ENCODE assay signal across 21 mouse cellular contexts in the genomic region with DNA sequence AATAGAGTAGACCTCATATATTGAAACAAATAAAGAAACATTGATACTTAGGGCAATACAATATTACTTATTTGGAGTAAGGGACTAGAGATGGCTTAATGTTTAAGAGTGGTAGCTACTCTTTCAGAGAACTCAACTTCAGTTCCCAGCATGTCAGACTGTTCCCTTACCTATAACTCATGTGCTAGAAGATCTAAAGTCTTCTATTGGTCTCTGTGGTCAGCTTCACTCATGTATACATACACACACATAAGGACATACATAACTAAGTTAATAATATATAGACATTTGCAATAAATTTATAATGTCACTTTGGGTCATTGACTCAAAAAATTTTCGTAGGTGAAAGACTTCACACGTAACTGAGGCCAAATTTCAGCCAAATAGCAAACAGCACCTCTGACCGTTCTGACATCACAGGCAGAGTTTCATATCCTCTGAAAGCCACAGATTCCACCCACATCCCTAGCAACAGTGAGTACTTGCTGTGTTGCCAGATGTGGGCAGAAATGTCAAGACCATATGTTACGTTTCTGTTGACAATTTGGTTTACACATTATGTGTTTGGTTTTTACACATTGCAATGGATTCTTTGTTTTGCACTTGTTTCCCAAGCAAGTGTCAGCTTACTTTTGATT. TPM values are rescaled to one million over a fixed set of nuclear protein-coding genes. Genes with fewer than 3 reads are reported as not detected.
DNase-seq lines count a peak whose midpoint lies in the region; ATAC-seq and TF ChIP-seq lines count a peak whose summit lies in the region.
"Had no signal": no experiment of that assay in that cellular context is flagged by ENCODE, and none has a peak within 500 bp of the region (broad histone marks: within the 10 kb centered on the region; RNA-seq: fewer than 3 reads in every experiment).

No protein-coding gene starts in this region.

- H3K27ac ChIP-seq in lung, postnatal 0 days (ENCODE audit: low read length): no peak overlapping the region
- H3K27ac ChIP-seq in CH12.LX (ENCODE audit: insufficient read depth, low read depth): no peak overlapping the region
- H3K27ac ChIP-seq in midbrain, embryonic 15.5 days: no peak overlapping the region
- H3K27ac ChIP-seq: gastrocnemius, adult 2 months; hindbrain, postnatal 0 days; limb, embryonic 10.5 days; liver, embryonic 14.5 days; midbrain, embryonic 12.5 days had no signal

- H3K27me3 ChIP-seq in lung, postnatal 0 days (replicated peaks; ENCODE audit: insufficient read depth, low read length): no peaks in the 10 kb centered on the region
- no peaks in the 10 kb centered on the region for H3K27me3 ChIP-seq in CH12.LX (replicated peaks)
- H3K27me3 ChIP-seq in midbrain, embryonic 15.5 days (replicated peaks): no peaks in the 10 kb centered on the region
- H3K27me3 ChIP-seq: midbrain, embryonic 12.5 days had no signal

- H3K4me3 ChIP-seq in lung, postnatal 0 days (ENCODE audit: low read depth, low read length): no peak overlapping the region
- H3K4me3 ChIP-seq in CH12.LX (replicated peaks in 1 of 3; ENCODE audit: low read depth in 2 of 3, low read length in 2 of 3, poor library complexity in 1 of 3): no peak overlapping the region
- no peak overlapping the region for H3K4me3 ChIP-seq in midbrain, embryonic 15.5 days
- H3K4me3 ChIP-seq: gastrocnemius, adult 2 months; limb, embryonic 10.5 days; midbrain, embryonic 12.5 days had no signal

- no peak for TF ChIP-seq POLR2A in CH12.LX (IDR thresholded peaks at IDR 0.05; ENCODE audit: low read depth, low read length)

- H3K36me3 ChIP-seq in lung, postnatal 0 days (ENCODE audit: insufficient read depth, low read length): no peaks in the 10 kb centered on the region
- H3K36me3 ChIP-seq in CH12.LX (replicated peaks in 1 of 2; ENCODE audit: control insufficient read depth in 1 of 2, insufficient read depth in 1 of 2, low read length in 1 of 2): no peaks in the 10 kb centered on the region
- H3K36me3 ChIP-seq in midbrain, embryonic 15.5 days (replicated peaks): no peaks in the 10 kb centered on the region
- H3K36me3 ChIP-seq: limb, embryonic 10.5 days; midbrain, embryonic 12.5 days had no signal

- TF ChIP-seq EP300 in lung, postnatal 0 days (IDR thresholded peaks at IDR 0.05): no peak
- TF ChIP-seq EP300 in CH12.LX (IDR thresholded peaks at IDR 0.05; ENCODE audit: low read length): peak; percentile 47

- in situ Hi-C loops in CH12.LX (cut with MboI; ENCODE audit: low pct_ligation_motif_present, low pct_unique_long_range_greater_than_20kb, low sequenced_read_pairs): no loop called here

- no peaks in the 10 kb centered on the region for H3K79me2 ChIP-seq in CH12.LX (replicated peaks; ENCODE audit: control insufficient read depth, extremely low read depth, insufficient read depth, poor library complexity, severe bottlenecking)

- H3K9ac ChIP-seq in lung, postnatal 0 days (replicated peaks; ENCODE audit: low read depth): no peak overlapping the region
- no peak overlapping the region for H3K9ac ChIP-seq in CH12.LX (ENCODE audit: insufficient read depth, low read depth)
- no peak overlapping the region for H3K9ac ChIP-seq in midbrain, embryonic 15.5 days
- H3K9ac ChIP-seq: forebrain, postnatal 0 days; liver, embryonic 14.5 days; midbrain, embryonic 12.5 days had no signal

- TF ChIP-seq RAD21 in CH12.LX (IDR thresholded peaks at IDR 0.05; ENCODE audit: low read depth, low read length): no peak

- DNase-seq in lung, postnatal 25 days (ENCODE audit: low spot score): peak; percentile 4
- no peak for DNase-seq in lung, postnatal 0 days (ENCODE audit: low spot score)
- peak; percentile 59 for DNase-seq in CH12.LX (ENCODE audit: extremely low read depth)
- DNase-seq in skeletal muscle tissue, adult 2 months (ENCODE audit: low read depth, low spot score): peak; percentile 21
- DNase-seq in layer of hippocampus, adult 9-10 months (ENCODE audit: low spot score): no peak
- DNase-seq: adrenal gland, postnatal 14 days; cerebellum, postnatal 10 days; forebrain, postnatal 0 days; gastrocnemius, adult 2 months; kidney, adult 8-10 months; lung, postnatal 10 days had no signal

- 68% methylated on average over 4 of the region's 4 CpGs for WGBS in lung, postnatal 0 days
- WGBS in midbrain, embryonic 15.5 days: 87% methylated on average over 4 of the region's 4 CpGs

- H3K4me2 ChIP-seq in lung, postnatal 0 days (replicated peaks; ENCODE audit: low read depth, low read length): no peak overlapping the region
- no peak overlapping the region for H3K4me2 ChIP-seq in CH12.LX (ENCODE audit: insufficient read depth, low read depth, poor library complexity, severe bottlenecking)
- H3K4me2 ChIP-seq in midbrain, embryonic 15.5 days: no peak overlapping the region
- H3K4me2 ChIP-seq: midbrain, embryonic 12.5 days had no signal

- no peak for ATAC-seq in lung, postnatal 0 days
- ATAC-seq in hematopoietic stem cell, adult 5-6 weeks (replicated peaks in 1 of 2; ENCODE audit: insufficient read depth in 1 of 2, low FRiP score in 2 of 2, low TSS enrichment in 1 of 2, low read depth in 1 of 2, poor library complexity in 2 of 2, severe bottlenecking in 2 of 2): peak; percentile 100
- no peak for ATAC-seq in midbrain, embryonic 15.5 days (replicated peaks)
- ATAC-seq: forebrain, postnatal 0 days; hindbrain, postnatal 0 days had no signal

- dilution Hi-C loops in CH12.LX (cut with MboI; ENCODE audit: extremely low pct_ligation_motif_present, extremely low pct_unique_long_range_greater_than_20kb, low sequenced_read_pairs): no loop called here

- H3K4me1 ChIP-seq in lung, postnatal 0 days (ENCODE audit: insufficient read depth, low read depth, low read length): no peaks in the 10 kb centered on the region
- H3K4me1 ChIP-seq in CH12.LX (ENCODE audit: control insufficient read depth in 1 of 2, insufficient read depth in 2 of 2): peaks cover 0 to 8% of the 10 kb centered on the region in 2 experiments; a peak in 1 of 4 replicates
- H3K4me1 ChIP-seq in midbrain, embryonic 15.5 days: no peaks in the 10 kb centered on the region
- H3K4me1 ChIP-seq: limb, embryonic 10.5 days; midbrain, embryonic 12.5 days had no signal

- TF ChIP-seq CTCF in lung, postnatal 0 days (IDR thresholded peaks at IDR 0.05): no peak
- no peak for TF ChIP-seq CTCF in CH12.LX (conservative IDR thresholded peaks at IDR 0.05 in 1 of 2, IDR thresholded peaks at IDR 0.05 in 1 of 2; ENCODE audit: low read depth in 2 of 2, low read length in 2 of 2)

- no peaks in the 10 kb centered on the region for H3K9me3 ChIP-seq in lung, postnatal 0 days (ENCODE audit: low read length)
- H3K9me3 ChIP-seq in CH12.LX (replicated peaks; ENCODE audit: low read length): no peaks in the 10 kb centered on the region
- H3K9me3 ChIP-seq in midbrain, embryonic 15.5 days: no peaks in the 10 kb centered on the region
- H3K9me3 ChIP-seq: limb, embryonic 10.5 days had no signal

TF ChIP-seq in CH12.LX, 34 proteins besides CTCF, POLR2A, EP300 and RAD21:
- TF ChIP-seq UBTF (IDR thresholded peaks at IDR 0.05; ENCODE audit: low read depth, low read length): no peak
- TF ChIP-seq TCF12 (IDR thresholded peaks at IDR 0.05; ENCODE audit: low read depth, low read length): no peak
- TF ChIP-seq CHD1 (IDR thresholded peaks at IDR 0.05; ENCODE audit: low read depth, low read length): no peak
- TF ChIP-seq MXI1 (IDR thresholded peaks at IDR 0.05; ENCODE audit: low read depth, low read length): no peak
- no peak for TF ChIP-seq MAZ (IDR thresholded peaks at IDR 0.05; ENCODE audit: low read depth, low read length)
- TF ChIP-seq MYC (IDR thresholded peaks at IDR 0.05; ENCODE audit: low read depth, low read length): no peak
- no peak for TF ChIP-seq NELFE (IDR thresholded peaks at IDR 0.05; ENCODE audit: low read depth, low read length)
- no peak for TF ChIP-seq MAX (IDR thresholded peaks at IDR 0.05; ENCODE audit: low read length)
- no peak for TF ChIP-seq E2F4 (IDR thresholded peaks at IDR 0.05; ENCODE audit: insufficient replicate concordance, low read depth, low read length)
- TF ChIP-seq NRF1 (IDR thresholded peaks at IDR 0.05; ENCODE audit: low read depth, low read length): no peak
- TF ChIP-seq USF1 (IDR thresholded peaks at IDR 0.05; ENCODE audit: low read depth, low read length): no peak
- TF ChIP-seq BHLHE40 (IDR thresholded peaks at IDR 0.05; ENCODE audit: low read depth, low read length): no peak
- no peak for TF ChIP-seq ZKSCAN1 (IDR thresholded peaks at IDR 0.05; ENCODE audit: borderline replicate concordance, low read depth, low read length)
- TF ChIP-seq HCFC1 (IDR thresholded peaks at IDR 0.05; ENCODE audit: low read depth, low read length): no peak
- no peak for TF ChIP-seq IRF4 (IDR thresholded peaks at IDR 0.05; ENCODE audit: low read depth, low read length)
TF ChIP-seq in CH12.LX: peak in this region for 0.

RNA-seq across cellular contexts. Expression of a gene that starts 6.9 kb away (rescaled TPM):
- polyA plus RNA-seq in lung, postnatal 0 days (2015; fragmentation: Nextera tagmentation; extraction: Ambion mirVana): 0.04 TPM in 1 of 2 replicates, not detected in the other
- total RNA-seq in CH12.LX (2012; rRNA removed) (not detected in 2 replicates), CH12.LX (2014; rRNA removed) (not detected in 2 replicates)
- polyA plus RNA-seq in CH12.LX (2012; ENCODE audit: insufficient read length, low read depth): not detected in 2 replicates
- total RNA-seq in hematopoietic stem cell, adult 5-6 weeks (2017): 0.15 and 0.38 TPM in 2 replicates
- not detected in 2 replicates for polyA plus RNA-seq in midbrain, embryonic 15.5 days (2015; fragmentation: Nextera tagmentation; extraction: Ambion mirVana)
- total RNA-seq: adrenal gland, postnatal 14 days; forebrain, postnatal 0 days; gastrocnemius, adult 2 months; heart, postnatal 25 days; hindbrain, postnatal 0 days; left cerebral cortex, adult 18-20 months had no signal
- polyA plus RNA-seq: embryonic facial prominence, embryonic 11.5 days; hindbrain, postnatal 0 days; limb, embryonic 10.5 days; liver, embryonic 14.5 days; midbrain, embryonic 12.5 days; neural tube, embryonic 11.5 days had no signal

RNA-seq across cellular contexts. Expression of a gene that starts 30.2 kb away (rescaled TPM):
- polyA plus RNA-seq in lung, postnatal 0 days (2015; fragmentation: Nextera tagmentation; extraction: Ambion mirVana): not detected in 2 replicates
- total RNA-seq in CH12.LX (2012; rRNA removed) (not detected in 2 replicates), CH12.LX (2014; rRNA removed) (not detected in 2 replicates)
- not detected in 2 replicates for polyA plus RNA-seq in CH12.LX (2012; ENCODE audit: insufficient read length, low read depth)
- not detected in 2 replicates for total RNA-seq in hematopoietic stem cell, adult 5-6 weeks (2017)
- polyA plus RNA-seq in midbrain, embryonic 15.5 days (2015; fragmentation: Nextera tagmentation; extraction: Ambion mirVana): not detected in 2 replicates
- total RNA-seq: adrenal gland, postnatal 14 days; forebrain, postnatal 0 days; gastrocnemius, adult 2 months; heart, postnatal 25 days; hindbrain, postnatal 0 days; left cerebral cortex, adult 18-20 months had no signal
- polyA plus RNA-seq: embryonic facial prominence, embryonic 11.5 days; forebrain, postnatal 0 days; limb, embryonic 10.5 days; liver, embryonic 14.5 days; midbrain, embryonic 12.5 days; neural tube, embryonic 11.5 days had no signal

RNA-seq across cellular contexts. Expression of a gene that starts 36.9 kb away (rescaled TPM):
- not detected in 2 replicates for polyA plus RNA-seq in lung, postnatal 0 days (2015; fragmentation: Nextera tagmentation; extraction: Ambion mirVana)
- not detected in 2 replicates for total RNA-seq in CH12.LX (2012; rRNA removed)
- not detected in 2 replicates for total RNA-seq in CH12.LX (2014; rRNA removed)
- not detected in 2 replicates for polyA plus RNA-seq in CH12.LX (2012; ENCODE audit: insufficient read length, low read depth)
- total RNA-seq in hematopoietic stem cell, adult 5-6 weeks (2017): not detected in 2 replicates
- not detected in 2 replicates for polyA plus RNA-seq in midbrain, embryonic 15.5 days (2015; fragmentation: Nextera tagmentation; extraction: Ambion mirVana)
- total RNA-seq: adrenal gland, postnatal 14 days; forebrain, postnatal 0 days; gastrocnemius, adult 2 months; heart, postnatal 25 days; hindbrain, postnatal 0 days; left cerebral cortex, adult 18-20 months had no signal
- polyA plus RNA-seq: embryonic facial prominence, embryonic 11.5 days; forebrain, postnatal 0 days; hindbrain, postnatal 0 days; limb, embryonic 10.5 days; liver, embryonic 14.5 days; midbrain, embryonic 12.5 days; neural tube, embryonic 11.5 days had no signal

Comparison
In these comparisons a context has a peak if more than half of its experiments do, and no peak if none do; other contexts are left out.
1. DNase-seq: peak in lung, postnatal 25 days (single experiment), CH12.LX (single experiment) and skeletal muscle tissue, adult 2 months (single experiment); none in lung, postnatal 0 days (single experiment) and layer of hippocampus, adult 9-10 months (single experiment).
2. ATAC-seq: peak in hematopoietic stem cell, adult 5-6 weeks (2 of 2); none in lung, postnatal 0 days (single experiment) and midbrain, embryonic 15.5 days (single experiment).